Mouse (Mus musculus): Measurements from ENCODE around the gene Dstn. TPM values are rescaled to one million over a fixed set of nuclear protein-coding genes. Genes with fewer than 3 reads are reported as not detected.

Gene Dstn
- polyA plus RNA-seq, 1 experiment, result 148 TPM

Other genes with a start within 250 kb of the Dstn start
- gene Bfsp1, start 52.1 kb upstream of the Dstn start, polyA plus RNA-seq (2012; rRNA removed), result 0.97 and 1.0 TPM in 2 replicates
- gene Rrbp1, start 95.9 kb downstream of the Dstn start, polyA plus RNA-seq (2012; rRNA removed), result 71.3 and 72.4 TPM in 2 replicates
- gene Banf2, start 117.7 kb downstream of the Dstn start, polyA plus RNA-seq (2012; rRNA removed), result not detected in 2 replicates